Mouse (Mus musculus): ENCODE measurements around the gene Gm21560. TPM values are rescaled to one million over a fixed set of nuclear protein-coding genes. Genes with fewer than 3 reads are reported as not detected.

Gene Gm21560
- not detected in 2 replicates for polyA plus RNA-seq (2015; fragmentation: Nextera tagmentation; extraction: Ambion mirVana)

GRCm38 (mm10) chr14:6219192-6219591 lies at the start of gene Gm21560:
TSS of gene Gm21560 (minus strand) at chr14:6219292.

Other genes with a start within 250 kb of the Gm21560 start
- not detected in 2 replicates for gene Gm3453, start 240.2 kb downstream of the Gm21560 start, polyA plus RNA-seq (2015; fragmentation: Nextera tagmentation; extraction: Ambion mirVana)
- gene Gm6337, start 161.0 kb downstream of the Gm21560 start, polyA plus RNA-seq (2015; fragmentation: Nextera tagmentation; extraction: Ambion mirVana): not detected in 2 replicates
- gene Gm8206, start 125.3 kb downstream of the Gm21560 start, polyA plus RNA-seq (2015; fragmentation: Nextera tagmentation; extraction: Ambion mirVana): 3.9 and 5.9 TPM in 2 replicates
- 3.4 and 3.6 TPM in 2 replicates for gene Gm3468, start 110.6 kb downstream of the Gm21560 start, polyA plus RNA-seq (2015; fragmentation: Nextera tagmentation; extraction: Ambion mirVana)
- not detected in 2 replicates for gene Gm3476, start 93.5 kb downstream of the Gm21560 start, polyA plus RNA-seq (2015; fragmentation: Nextera tagmentation; extraction: Ambion mirVana)
- 7.1 and 8.2 TPM in 2 replicates for gene Gm3411, start 68.0 kb upstream of the Gm21560 start, polyA plus RNA-seq (2015; fragmentation: Nextera tagmentation; extraction: Ambion mirVana)
- not detected in 2 replicates for gene Gm21103, start 85.6 kb upstream of the Gm21560 start, polyA plus RNA-seq (2015; fragmentation: Nextera tagmentation; extraction: Ambion mirVana)
- not detected in 2 replicates for gene Gm3618, start 124.4 kb upstream of the Gm21560 start, polyA plus RNA-seq (2015; fragmentation: Nextera tagmentation; extraction: Ambion mirVana)
- not detected in 2 replicates for gene Gm16440, start 171.0 kb upstream of the Gm21560 start, polyA plus RNA-seq (2015; fragmentation: Nextera tagmentation; extraction: Ambion mirVana)
- gene Gm3591, start 193.2 kb upstream of the Gm21560 start, polyA plus RNA-seq (2015; fragmentation: Nextera tagmentation; extraction: Ambion mirVana): 4.2 and 7.7 TPM in 2 replicates
- not detected in 2 replicates for gene Gm3594, start 225.3 kb upstream of the Gm21560 start, polyA plus RNA-seq (2015; fragmentation: Nextera tagmentation; extraction: Ambion mirVana)

Measured in neural tube, postnatal 0 days (tissue).